Mouse (Mus musculus) CH12.LX (cell line): ENCODE measurements around the gene Fosl2.

ENCODE experiments used
- BHLHE40 ChIP-seq: IDR thresholded peaks from 2 replicates; pipeline ENCODE4 v1.6.1; 2011; ENCODE audit warnings: mild to moderate bottlenecking, low read depth, low read length, improper control_type of control experiment
- EP300 ChIP-seq: IDR thresholded peaks from 2 replicates; pipeline ENCODE4 v1.6.1; 2011; ENCODE audit warnings: low read length, improper control_type of control experiment
- ETS1 ChIP-seq: conservative IDR thresholded peaks from 2 replicates; pipeline ENCODE4 v1.6.1; 2012; ENCODE audit warnings: low read depth, mild to moderate bottlenecking, inconsistent platforms, low read length, improper control_type of control experiment, moderate library complexity
- HCFC1 ChIP-seq: IDR thresholded peaks from 2 replicates; pipeline ENCODE4 v1.6.1; 2012; ENCODE audit warnings: low read depth, mild to moderate bottlenecking, inconsistent platforms, low read length, improper control_type of control experiment
- RCOR1 ChIP-seq: conservative IDR thresholded peaks from 2 replicates; pipeline ENCODE4 v1.6.1; 2012; ENCODE audit warnings: low read depth, mild to moderate bottlenecking, inconsistent platforms, low read length, improper control_type of control experiment
- ZNF384 ChIP-seq: IDR thresholded peaks from 2 replicates; pipeline ENCODE4 v1.6.1; 2012; ENCODE audit warnings: low read depth, low read length, improper control_type of control experiment, inconsistent platforms

- TF ChIP-seq HCFC1 (no peak), ETS1 (no peak), ZNF384 (no peak), RCOR1 (no peak), BHLHE40 (no peak), EP300 (no peak)
Measured at GRCm38 (mm10) chr5:32085971-32086370, 49.6 kb upstream of the Fosl2 start.
